Mouse (Mus musculus): ENCODE data around the gene Hcrtr2. TPM values are rescaled to one million over a fixed set of nuclear protein-coding genes. Genes with fewer than 3 reads are reported as not detected.

Gene Hcrtr2
- total and polyA plus RNA-seq, 3 experiments: not detected

- Histone ChIP-seq H3K9ac (ENCODE audit: control insufficient read depth, low read depth, low read length, poor library complexity, severe bottlenecking) (no peak overlapping the region), H3K79me2 (ENCODE audit: control insufficient read depth, insufficient read depth, low read length, poor library complexity) (no peaks in the 10 kb centered on the region), H3K27ac (ENCODE audit: control insufficient read depth, low read depth, low read length) (no peak overlapping the region), H3K9me3 (replicated peaks; ENCODE audit: insufficient read depth, low read length) (no peaks in the 10 kb centered on the region), H3K4me3 (ENCODE audit: control insufficient read depth in 1 of 2, insufficient read depth in 1 of 2, low read depth in 2 of 2, low read length in 2 of 2) (no peak overlapping the region), H3K4me1 (ENCODE audit: control insufficient read depth in 1 of 2, insufficient read depth in 2 of 2, low read length in 2 of 2) (no peaks in the 10 kb centered on the region), H3K27me3 (ENCODE audit: control insufficient read depth in 1 of 2, insufficient read depth in 2 of 2, low read length in 2 of 2) (no peaks in the 10 kb centered on the region), H3K36me3 (ENCODE audit: control insufficient read depth in 1 of 2, insufficient read depth in 2 of 2, low read length in 2 of 2) (no peaks in the 10 kb centered on the region)
- TF ChIP-seq SMC3 (IDR thresholded peaks at IDR 0.05; ENCODE audit: low read depth, low read length) (no peak), ETS1 (IDR thresholded peaks at IDR 0.05; ENCODE audit: low read depth, low read length) (no peak), KAT2A (conservative IDR thresholded peaks at IDR 0.05; ENCODE audit: low read depth, low read length) (no peak), UBTF (IDR thresholded peaks at IDR 0.05; ENCODE audit: borderline replicate concordance, insufficient read depth, low read depth, low read length) (no peak), POLR2A (IDR thresholded peaks at IDR 0.05; ENCODE audit: control insufficient read depth in 1 of 2, insufficient read depth in 1 of 2, low read depth in 1 of 2, low read length in 2 of 2, poor library complexity in 1 of 2) (no peak), RAD21 (IDR thresholded peaks at IDR 0.05; ENCODE audit: low read depth, low read length) (no peak), NRF1 (IDR thresholded peaks at IDR 0.05; ENCODE audit: insufficient read depth, low read depth, low read length, poor library complexity, severe bottlenecking) (no peak), RCOR1 (IDR thresholded peaks at IDR 0.05; ENCODE audit: low read depth, low read length) (no peak), GATA1 (IDR thresholded peaks at IDR 0.05; ENCODE audit: low read depth, low read length) (no peak), POLR2AphosphoS5 (IDR thresholded peaks at IDR 0.05; ENCODE audit: borderline replicate concordance, low read depth, low read length) (no peak), USF1 (IDR thresholded peaks at IDR 0.05; ENCODE audit: low read depth, low read length) (no peak), E2F4 (IDR thresholded peaks at IDR 0.05; ENCODE audit: borderline replicate concordance, low read depth, low read length) (no peak), MYC (IDR thresholded peaks at IDR 0.05; ENCODE audit: low read depth, low read length) (no peak), MAX (IDR thresholded peaks at IDR 0.05; ENCODE audit: low read length) (no peak), TBP (IDR thresholded peaks at IDR 0.05; ENCODE audit: low read depth, low read length) (no peak), MAFK (IDR thresholded peaks at IDR 0.05; ENCODE audit: borderline replicate concordance, low read depth, low read length) (no peak)
- no peak for DNase-seq (ENCODE audit: low read depth, low spot score)
Observed at GRCm38 (mm10) chr9:76315096-76315495, 8.6 kb downstream of the Hcrtr2 start.

GRCm38 (mm10) chr9:76313921-76314320 lies 9.7 kb downstream of the Hcrtr2 start:
- Histone ChIP-seq H3K9ac (ENCODE audit: control insufficient read depth, low read depth, low read length, poor library complexity, severe bottlenecking) (no peak overlapping the region), H3K27ac (ENCODE audit: control insufficient read depth, low read depth, low read length) (no peak overlapping the region), H3K36me3 (ENCODE audit: control insufficient read depth in 1 of 2, insufficient read depth in 2 of 2, low read length in 2 of 2) (no peaks in the 10 kb centered on the region), H3K4me3 (ENCODE audit: control insufficient read depth in 1 of 2, insufficient read depth in 1 of 2, low read depth in 2 of 2, low read length in 2 of 2) (no peak overlapping the region), H3K27me3 (ENCODE audit: control insufficient read depth in 1 of 2, insufficient read depth in 2 of 2, low read length in 2 of 2) (no peaks in the 10 kb centered on the region), H3K9me3 (replicated peaks; ENCODE audit: insufficient read depth, low read length) (no peaks in the 10 kb centered on the region), H3K79me2 (ENCODE audit: control insufficient read depth, insufficient read depth, low read length, poor library complexity) (no peaks in the 10 kb centered on the region), H3K4me1 (ENCODE audit: control insufficient read depth in 1 of 2, insufficient read depth in 2 of 2, low read length in 2 of 2) (no peaks in the 10 kb centered on the region)
- no peak for DNase-seq (ENCODE audit: low read depth, low spot score)
- TF ChIP-seq ETS1 (IDR thresholded peaks at IDR 0.05; ENCODE audit: low read depth, low read length): no peak
- no peak for TF ChIP-seq TAL1 (IDR thresholded peaks at IDR 0.05; ENCODE audit: low read length)
- no peak for TF ChIP-seq TBP (IDR thresholded peaks at IDR 0.05; ENCODE audit: low read depth, low read length)
- no peak for TF ChIP-seq POLR2A (IDR thresholded peaks at IDR 0.05; ENCODE audit: control insufficient read depth in 1 of 2, insufficient read depth in 1 of 2, low read depth in 1 of 2, low read length in 2 of 2, poor library complexity in 1 of 2)
- TF ChIP-seq ZNF384 (IDR thresholded peaks at IDR 0.05; ENCODE audit: low read depth, low read length): no peak
- TF ChIP-seq GATA1 (IDR thresholded peaks at IDR 0.05; ENCODE audit: low read depth, low read length): no peak
- TF ChIP-seq MYB (IDR thresholded peaks at IDR 0.05; ENCODE audit: low read depth, low read length): no peak
- TF ChIP-seq POLR2AphosphoS5 (IDR thresholded peaks at IDR 0.05; ENCODE audit: borderline replicate concordance, low read depth, low read length): no peak
- no peak for TF ChIP-seq ZMIZ1 (IDR thresholded peaks at IDR 0.05; ENCODE audit: low read depth, low read length)
- no peak for TF ChIP-seq MAFK (IDR thresholded peaks at IDR 0.05; ENCODE audit: borderline replicate concordance, low read depth, low read length)
- no peak for TF ChIP-seq USF1 (IDR thresholded peaks at IDR 0.05; ENCODE audit: low read depth, low read length)
- TF ChIP-seq NRF1 (IDR thresholded peaks at IDR 0.05; ENCODE audit: insufficient read depth, low read depth, low read length, poor library complexity, severe bottlenecking): no peak
